Mouse (Mus musculus): ENCODE data around the gene Rpa2. TPM values are rescaled to one million over a fixed set of nuclear protein-coding genes. Genes with fewer than 3 reads are reported as not detected.
"Not testable (repeated sequence)": the region's sequence is repeated elsewhere in the genome, so short reads cannot be mapped to it uniquely, and the experiment has no call there.

The Rpa2 gene
- 62.3 and 65.5 TPM in 2 replicates for total RNA-seq (2015)
- 56.2 and 68.4 TPM in 2 replicates for total RNA-seq (2017)

DNA sequence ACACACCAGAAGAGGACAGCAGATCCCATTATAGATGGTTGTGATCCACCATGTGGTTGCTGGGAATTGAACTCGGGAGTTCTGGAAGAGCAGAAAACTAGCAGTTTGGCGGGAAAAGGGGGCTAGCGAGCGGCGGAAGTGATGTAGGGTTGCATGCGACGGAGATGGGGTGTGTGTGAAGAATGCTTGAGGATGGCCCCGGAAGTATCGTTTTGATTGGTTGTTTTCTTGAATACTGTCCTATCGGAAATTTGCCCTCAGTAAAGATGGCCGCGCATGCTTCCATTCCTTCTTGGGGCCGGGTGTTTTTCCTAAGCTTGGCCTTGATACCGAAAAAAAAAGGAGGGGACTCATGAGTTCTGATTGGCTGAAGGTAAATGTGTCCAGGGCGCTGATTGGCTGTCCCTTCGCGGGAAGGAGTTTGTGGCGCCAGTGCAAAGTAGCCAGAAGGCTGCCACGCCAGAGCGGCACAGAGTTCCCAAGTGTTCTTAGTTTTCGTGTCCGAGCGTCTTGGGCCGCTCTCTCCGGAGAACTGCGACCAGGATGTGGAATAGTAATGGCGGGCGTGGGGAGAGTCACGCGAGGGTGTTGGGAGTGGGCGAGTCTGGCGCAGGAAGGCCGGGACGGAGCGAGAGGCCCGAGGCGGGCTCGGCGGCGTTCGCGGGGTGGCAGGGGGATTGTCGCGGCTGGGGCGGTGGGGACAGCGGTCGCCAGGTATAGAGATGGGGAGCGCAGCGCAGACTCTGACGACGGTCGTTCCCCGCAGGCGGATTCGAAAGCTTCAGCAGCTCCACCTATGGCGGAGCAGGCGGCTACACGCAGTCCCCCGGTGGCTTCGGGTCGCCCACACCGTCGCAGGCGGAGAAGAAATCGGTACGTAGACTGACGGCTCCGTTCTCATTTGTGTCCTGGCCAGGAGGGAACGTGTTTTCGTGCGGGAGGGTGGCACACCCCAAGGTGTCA lies at the start of gene Rpa2:
TSS of gene Rpa2 (plus strand) at position 419 of the 963 bp plus-strand sequence.
- ATAC-seq (replicated peaks; ENCODE audit: poor library complexity): peak; percentile 99

GRCm38 (mm10) chr4:132728233-132728632 lies 39.9 kb upstream of the Rpa2 start:
- ATAC-seq (replicated peaks; ENCODE audit: poor library complexity): no peak

DNA sequence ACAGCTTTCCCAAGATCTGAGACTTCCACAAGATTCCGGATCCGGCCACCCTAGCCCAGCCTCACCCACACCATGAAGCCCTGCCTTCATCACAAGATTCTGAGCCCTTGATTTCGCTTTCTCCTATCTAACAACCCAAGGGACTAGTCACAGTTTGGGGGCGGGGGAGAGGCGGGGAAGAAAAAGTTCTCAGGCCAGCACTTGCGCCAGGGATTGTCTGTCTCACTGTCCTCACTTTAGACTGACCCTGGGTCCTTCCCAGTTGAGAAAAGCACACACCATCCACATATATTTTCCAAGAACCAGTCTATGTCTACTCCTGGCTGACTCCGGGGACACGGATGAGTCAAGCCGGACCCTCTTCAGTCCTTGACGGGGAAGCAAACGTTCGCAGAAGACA lies 36.5 kb upstream of the Rpa2 start:
- ATAC-seq (replicated peaks; ENCODE audit: poor library complexity): no peak

DNA sequence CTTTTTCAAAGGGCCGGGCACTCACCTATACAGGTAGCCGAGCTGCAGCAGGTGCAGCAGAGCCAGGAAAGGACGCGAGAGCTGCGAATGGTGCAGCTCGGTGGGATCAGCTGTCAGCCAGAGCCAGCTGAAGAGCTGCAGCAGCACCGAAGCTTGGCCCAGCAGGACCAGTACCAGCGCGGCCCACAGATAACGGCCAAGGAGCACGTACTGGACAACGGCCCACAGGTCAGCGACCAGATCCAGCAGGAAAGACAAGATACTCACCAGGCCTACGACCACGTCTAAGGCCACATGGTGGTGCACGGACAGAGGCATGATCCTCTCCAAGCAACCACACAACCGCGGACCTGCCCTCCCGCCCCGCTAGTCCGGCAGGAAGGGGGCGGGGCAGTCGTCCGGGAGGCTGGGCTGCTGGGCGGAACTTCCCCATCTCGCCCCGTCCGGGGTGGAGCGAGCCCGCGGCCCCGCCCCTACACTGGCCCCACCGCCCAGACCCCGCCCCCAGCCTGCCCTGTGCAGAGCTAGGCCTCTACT lies 35.9 kb upstream of the Rpa2 start, which contains the start of gene Xkr8:
TSS of gene Xkr8 (minus strand) at position 399 of the 537 bp plus-strand sequence.
- ATAC-seq (replicated peaks; ENCODE audit: poor library complexity): peak; percentile 93

DNA sequence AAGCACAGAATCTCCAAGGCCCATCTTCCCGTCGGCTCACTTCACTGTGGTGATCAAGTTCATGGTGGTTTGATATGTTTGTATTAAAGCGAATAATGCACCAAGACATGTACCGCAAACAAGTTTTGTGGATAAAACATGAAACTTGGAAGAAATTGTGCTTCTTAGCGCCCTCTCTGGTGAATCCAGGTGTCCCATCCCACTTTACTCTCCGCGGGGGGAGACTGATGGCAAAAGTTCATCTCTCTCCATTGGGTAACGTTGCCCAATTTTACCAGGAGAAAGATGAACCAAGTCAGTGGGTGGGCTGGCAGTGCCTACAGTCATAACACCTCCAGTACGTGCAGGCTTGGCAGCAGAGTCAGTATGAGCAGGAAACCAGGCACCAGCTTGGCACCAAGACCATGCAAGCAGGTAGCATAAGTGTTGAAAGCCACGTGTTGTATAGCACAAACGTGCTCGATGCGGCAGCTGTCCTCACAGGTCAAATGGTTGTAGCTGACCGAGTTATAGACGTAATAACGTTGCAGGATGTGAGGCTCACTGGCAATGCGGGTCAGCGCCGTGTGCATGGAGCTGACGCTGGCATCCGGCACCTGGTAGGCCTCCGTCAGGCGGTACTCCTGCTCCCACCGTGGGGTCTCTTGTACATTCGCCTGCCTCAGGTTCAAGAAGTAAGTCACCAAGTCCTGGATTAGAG lies 34.9 kb upstream of the Rpa2 start:
- ATAC-seq (replicated peaks; ENCODE audit: poor library complexity): no peak

- ATAC-seq (replicated peaks; ENCODE audit: poor library complexity): no peak
Observed at GRCm38 (mm10) chr4:132734766-132735165, 33.4 kb upstream of the Rpa2 start.

DNA sequence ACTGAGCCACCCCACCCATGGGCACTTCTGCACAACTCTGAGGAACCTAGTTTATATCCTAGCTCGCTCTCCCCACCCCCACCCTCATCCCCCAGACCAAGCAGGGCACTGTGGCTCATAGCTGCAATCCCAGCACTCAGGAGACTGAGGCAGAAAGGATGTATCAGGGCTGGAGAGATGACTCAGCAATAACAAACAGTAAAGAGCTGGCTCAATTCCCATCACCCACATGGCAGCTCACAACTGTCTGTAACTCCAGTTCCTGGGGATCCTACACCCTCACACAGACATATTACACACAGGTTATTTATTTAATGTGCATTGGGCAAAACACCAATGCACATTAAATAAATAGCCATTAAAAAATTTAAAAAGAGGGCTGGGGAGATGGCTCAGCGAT lies 32.7 kb upstream of the Rpa2 start:
- no peak for ATAC-seq (replicated peaks; ENCODE audit: poor library complexity)

GRCm38 (mm10) chr4:132735894-132736293 lies 32.2 kb upstream of the Rpa2 start:
- ATAC-seq (replicated peaks; ENCODE audit: poor library complexity): no peak

- not testable (repeated sequence) for ATAC-seq (replicated peaks; ENCODE audit: poor library complexity)
Observed at GRCm38 (mm10) chr4:132737154-132737553, 31.0 kb upstream of the Rpa2 start.

GRCm38 (mm10) chr4:132741491-132741890 lies 26.6 kb upstream of the Rpa2 start:
- ATAC-seq (replicated peaks; ENCODE audit: poor library complexity): no peak

DNA sequence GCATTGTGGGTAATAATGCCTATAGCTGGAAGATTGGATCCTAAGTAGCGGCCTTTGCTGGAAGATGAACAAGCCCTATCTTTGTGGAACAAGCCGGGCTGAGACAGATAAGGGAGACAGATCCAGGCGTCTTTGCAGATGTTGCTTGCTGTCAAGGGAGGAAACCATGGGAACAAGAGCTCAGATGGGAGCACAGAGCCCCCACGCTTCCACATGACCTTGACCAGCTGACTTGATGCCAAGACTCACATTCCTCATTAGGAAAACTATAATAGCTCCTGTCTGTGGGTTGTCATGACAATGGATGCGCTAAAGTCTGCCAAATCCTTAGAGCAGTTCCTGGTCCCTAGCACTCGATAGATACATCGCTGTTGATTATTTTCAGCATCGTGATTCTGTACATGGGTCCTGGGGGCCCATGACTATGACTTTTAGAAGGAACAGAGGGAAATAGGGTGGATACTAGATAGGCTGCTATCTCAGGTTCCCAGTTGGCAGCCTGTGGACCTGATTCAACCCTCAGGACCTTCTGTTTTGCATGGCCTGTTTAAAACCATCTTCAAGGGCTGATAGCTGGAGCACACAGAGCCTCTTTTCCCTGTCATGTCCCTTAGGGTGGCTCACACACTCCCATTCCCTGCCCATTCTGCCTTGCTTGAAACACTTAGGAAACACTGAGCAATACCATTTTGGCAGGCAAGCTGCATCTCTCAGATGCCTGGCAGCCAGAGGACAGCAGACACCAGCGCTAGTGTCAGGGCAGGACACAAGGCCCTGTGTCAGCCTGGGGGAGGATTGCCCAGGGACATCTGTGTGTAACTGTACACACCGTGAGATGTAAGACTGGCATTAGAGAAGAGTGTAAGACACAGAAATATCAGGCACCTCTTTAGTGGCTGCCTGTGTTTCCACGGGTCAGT lies 23.9 kb upstream of the Rpa2 start:
- peak; percentile 55 for ATAC-seq (replicated peaks; ENCODE audit: poor library complexity)

GRCm38 (mm10) chr4:132746911-132747517 lies 21.1 kb upstream of the Rpa2 start:
- ATAC-seq (replicated peaks; ENCODE audit: poor library complexity): no peak

DNA sequence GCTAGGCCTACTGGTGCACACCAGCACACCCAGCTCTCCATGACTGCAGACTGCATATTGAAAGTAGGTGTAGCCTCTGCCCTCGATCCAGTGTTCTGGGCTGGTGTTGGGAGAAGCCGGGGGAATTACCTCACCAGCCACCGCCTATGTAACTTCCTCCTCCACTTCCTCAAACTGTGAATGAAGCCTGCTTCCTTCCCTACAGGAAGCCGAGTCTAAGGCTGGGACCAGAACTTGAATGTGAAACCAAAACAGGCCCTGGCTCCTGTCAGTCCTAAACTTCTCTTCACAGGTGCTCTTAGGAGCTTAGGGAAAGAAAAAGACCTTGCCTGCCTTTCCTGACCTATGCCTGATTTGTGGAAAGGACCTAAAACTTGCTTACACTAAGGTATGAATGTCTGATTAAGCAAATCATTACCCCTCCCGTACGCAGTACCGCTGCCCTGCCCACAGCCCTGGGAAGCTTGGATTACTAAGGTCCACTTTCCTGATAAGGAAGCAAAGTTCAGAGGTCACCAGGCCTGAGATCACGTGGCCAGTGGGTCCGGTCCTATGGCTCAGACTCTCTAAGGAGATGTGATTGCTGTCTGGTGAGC lies 20.4 kb upstream of the Rpa2 start:
- ATAC-seq (replicated peaks; ENCODE audit: poor library complexity): peak; percentile 81

- ATAC-seq (replicated peaks; ENCODE audit: poor library complexity): peak; percentile 61
Observed at GRCm38 (mm10) chr4:132748778-132749177, 19.4 kb upstream of the Rpa2 start.

- ATAC-seq (replicated peaks; ENCODE audit: poor library complexity): no peak
Observed at GRCm38 (mm10) chr4:132749258-132749982, 18.7 kb upstream of the Rpa2 start.

GRCm38 (mm10) chr4:132752992-132753391 lies 15.1 kb upstream of the Rpa2 start:
- ATAC-seq (replicated peaks; ENCODE audit: poor library complexity): peak; percentile 73

- peak; percentile 84 for ATAC-seq (replicated peaks; ENCODE audit: poor library complexity)
Observed at GRCm38 (mm10) chr4:132756974-132757373, 11.2 kb upstream of the Rpa2 start, which contains the start of gene Smpdl3b. Gene Smpdl3b, minus strand, starts transcription at chr4:132757252.

DNA sequence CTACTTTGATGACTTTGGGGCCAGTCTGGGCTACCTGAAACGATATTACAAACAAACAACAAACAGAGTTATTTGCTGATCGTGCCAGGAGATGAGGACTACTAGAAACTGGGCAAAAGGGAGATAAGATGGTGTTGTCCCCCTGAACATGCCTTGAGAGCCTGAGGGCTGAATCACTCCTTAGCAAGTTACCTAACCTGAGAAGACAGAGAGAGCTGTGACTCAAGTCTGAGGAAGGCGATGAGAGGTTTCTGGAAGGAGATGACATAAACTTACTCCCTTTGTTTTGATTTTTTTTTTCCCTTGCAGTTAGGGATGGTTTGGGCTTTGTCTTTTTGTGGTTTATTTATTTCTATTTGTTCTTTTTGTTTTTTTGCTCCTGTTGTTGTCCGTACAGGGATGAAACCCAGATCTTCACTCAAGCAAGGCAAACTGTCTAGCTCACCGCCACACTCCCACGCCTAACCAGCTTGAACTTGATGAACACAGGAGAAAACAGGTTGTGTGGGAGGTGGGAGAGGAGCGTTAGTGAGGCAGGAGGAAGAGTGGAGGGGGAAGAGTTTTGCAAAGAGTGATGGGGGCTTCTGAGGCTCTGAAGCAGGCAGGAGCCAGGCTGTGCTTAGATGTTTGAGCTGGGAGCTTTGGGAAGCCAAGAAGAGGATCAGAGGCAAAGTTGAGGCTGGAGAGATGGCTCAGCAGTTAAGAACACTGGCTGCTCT lies 10.3 kb upstream of the Rpa2 start:
- no peak for ATAC-seq (replicated peaks; ENCODE audit: poor library complexity)
